Mouse (Mus musculus) cerebellum, adult 8-10 months (tissue): ENCODE measurements around the gene Rabgef1.

ENCODE experiments used
- DNase-seq: peaks from one replicate; pipeline ENCODE4 v3.0.0; 2022

The Rabgef1 gene

DNA sequence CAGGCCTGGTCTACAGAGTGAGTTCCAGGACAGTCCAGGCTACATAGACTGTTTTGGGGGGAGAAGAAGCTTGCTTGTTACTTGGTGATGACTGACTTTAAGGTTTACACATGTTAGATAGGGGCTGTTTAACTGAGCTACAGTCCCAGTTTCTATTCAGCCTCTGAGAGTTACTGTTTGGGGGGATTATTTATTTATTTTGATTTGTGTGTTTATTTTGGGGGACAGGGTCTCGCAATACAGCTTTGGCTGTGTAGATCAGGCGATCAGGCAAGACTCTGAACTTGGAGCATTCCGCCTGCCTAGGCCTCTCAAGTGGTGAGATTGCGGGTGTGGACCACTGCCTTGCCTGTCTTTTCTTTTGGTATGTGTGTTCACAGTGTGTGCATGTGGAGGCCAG, 1.4 kb downstream of the Rabgef1 start:
- no peak for DNase-seq

DNA sequence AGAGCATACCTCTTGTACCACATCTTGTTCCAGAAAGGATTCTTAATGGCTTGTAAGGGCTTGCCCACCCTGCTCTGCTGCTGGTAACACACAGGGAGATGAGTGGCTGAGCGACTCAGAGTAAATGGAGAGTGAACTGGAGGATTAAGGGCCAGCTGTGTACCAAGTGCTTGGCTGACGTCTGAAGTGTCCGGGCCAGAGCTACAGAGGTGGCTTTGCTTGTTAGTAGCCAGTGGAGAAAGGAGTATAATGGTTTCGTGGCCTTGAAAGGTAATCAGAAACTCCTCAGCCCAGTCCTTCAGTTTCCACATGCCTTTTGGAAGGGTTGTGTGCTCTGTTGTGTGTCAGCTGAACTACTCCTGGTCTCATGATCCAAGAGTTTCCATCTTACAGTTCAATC, 6.3 kb downstream of the Rabgef1 start:
- no peak for DNase-seq

DNA sequence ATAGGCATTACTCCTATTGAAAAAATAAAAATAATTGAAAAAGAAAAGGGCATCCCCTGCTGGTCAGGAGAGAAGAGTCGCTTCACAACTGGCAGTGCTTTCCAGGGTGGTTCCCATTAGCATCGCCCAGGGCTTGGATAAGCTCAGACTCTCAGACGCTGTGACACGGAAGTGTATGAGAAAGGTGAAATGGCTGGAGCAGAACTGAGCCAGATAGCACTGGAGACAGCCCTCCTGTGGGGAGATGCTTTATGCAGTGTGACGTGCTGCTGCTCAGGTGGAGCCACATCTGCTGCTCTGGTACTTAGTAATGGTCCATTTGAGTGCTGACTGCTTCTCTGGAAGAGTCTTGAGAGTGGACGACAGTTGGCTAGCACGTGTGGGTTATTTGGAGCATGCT, 8.8 kb downstream of the Rabgef1 start:
- DNase-seq = no peak

DNA sequence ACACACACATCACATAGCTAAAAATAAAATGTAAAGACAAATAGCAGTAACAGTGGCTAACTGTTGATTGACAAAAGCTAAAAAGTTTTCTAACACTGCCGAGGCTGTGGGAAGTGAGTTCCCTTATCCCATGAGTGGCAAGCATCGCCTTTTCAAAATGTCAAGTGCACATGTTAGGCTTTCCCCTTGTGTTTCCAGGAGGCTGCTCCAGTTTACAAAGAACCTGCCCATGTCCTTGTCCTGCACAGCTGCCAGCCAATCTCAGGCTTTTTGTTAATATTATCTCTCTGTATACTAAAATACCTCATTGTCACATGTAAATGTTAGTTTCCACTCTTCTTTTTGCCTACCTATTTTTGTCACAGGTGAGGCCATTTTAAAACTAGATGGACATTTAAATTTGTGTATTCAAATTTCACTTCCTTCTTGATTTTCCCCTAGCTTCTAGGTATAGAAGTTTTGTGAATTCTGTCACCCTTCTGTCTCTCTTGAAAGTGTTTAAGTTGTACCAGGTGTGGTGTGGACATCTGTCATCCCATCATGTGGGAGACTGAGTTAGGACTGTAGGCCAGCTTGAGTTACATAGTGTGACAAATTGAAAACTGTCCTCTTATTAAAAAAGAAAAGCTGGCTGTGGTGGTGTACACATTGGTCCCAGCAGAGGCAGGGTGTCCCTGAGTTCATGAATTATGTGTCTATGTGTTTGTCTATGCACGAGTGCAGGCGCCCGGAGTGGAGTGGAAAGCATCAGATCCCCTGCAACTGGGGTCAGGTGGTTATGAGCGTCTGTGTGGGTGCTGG, 10.3 kb downstream of the Rabgef1 start:
- DNase-seq = no peak

DNA sequence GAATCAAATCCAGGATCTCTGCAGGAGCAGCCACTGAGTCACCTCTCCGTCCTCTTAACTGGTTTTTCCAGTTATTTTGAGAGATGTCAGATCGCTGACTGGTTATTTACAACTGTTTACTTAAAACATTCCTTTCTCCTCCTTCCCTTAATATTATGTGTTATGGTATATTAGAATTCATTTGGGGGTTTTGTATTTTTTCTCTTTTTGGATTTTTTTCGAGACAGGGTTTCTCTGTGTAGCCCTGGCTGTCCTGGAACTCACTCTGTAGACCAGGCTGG, 10.9 kb downstream of the Rabgef1 start:
- DNase-seq = no peak

DNA sequence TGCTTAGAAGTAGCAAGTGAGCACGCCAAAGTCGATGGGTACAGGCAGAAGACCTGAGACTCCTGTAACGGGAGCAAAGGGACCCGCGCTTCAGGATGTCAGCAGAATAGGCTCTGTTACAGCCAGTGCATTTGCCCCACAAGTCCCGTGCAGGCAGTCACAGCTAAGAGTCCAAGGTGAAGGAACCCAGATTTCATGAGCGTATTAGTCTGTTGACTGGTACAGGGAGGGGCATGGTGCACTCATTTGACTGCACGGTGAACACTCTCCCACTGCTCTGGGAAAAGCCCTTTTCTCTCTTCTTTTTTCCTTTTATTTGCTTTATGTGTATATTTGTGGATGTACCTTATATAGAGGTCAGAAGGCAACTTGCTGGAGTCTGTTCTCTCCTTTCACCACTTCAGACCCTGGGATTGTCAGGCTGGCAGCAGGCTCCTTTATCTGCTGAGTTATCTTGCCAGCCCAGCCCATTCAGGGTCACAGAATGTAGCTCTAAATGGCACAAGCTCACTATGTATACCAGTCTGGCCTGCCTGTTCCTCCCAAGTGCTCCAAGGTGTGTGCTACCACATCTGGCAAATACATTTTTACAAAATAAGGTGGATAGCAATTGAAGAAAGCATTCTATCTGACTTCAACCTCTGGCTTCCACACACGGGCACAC, 12.7 kb downstream of the Rabgef1 start:
- DNase-seq = no peak

DNA sequence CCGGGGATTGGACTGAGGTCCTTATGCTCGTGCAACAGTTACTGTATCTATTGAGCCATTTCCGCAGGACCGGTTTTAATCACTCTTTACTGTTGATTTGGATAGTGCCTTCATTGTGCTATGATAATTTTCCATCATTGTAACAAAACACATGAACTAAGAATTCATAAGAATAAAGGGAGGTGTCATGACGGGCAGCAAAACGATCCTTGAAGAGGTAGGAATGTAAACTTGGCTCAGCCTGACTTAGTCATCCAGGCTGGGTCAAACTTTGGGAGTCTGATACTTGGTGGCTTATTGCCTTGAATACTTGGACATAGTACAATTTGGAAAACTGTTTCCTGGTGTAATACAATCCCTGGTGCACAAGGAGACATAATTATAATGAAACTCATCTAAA, 13.7 kb downstream of the Rabgef1 start:
- no peak for DNase-seq

DNA sequence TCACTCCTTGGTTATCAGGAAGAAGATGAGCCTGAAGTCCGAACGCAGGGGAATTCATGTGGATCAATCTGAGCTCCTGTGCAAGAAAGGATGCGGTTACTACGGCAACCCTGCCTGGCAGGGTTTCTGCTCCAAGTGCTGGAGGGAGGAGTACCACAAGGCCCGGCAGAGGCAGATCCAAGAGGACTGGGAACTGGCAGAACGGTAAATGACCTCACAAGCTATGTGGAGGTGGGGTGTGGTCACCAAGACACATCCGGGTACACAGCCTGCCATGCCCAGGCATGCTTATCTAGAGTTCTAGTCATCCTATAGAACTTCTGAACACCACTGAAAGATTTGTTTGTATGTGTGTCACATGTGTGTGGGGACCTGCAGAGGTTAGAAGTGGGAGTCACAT, 15.8 kb downstream of the Rabgef1 start:
- DNase-seq = no peak

DNA sequence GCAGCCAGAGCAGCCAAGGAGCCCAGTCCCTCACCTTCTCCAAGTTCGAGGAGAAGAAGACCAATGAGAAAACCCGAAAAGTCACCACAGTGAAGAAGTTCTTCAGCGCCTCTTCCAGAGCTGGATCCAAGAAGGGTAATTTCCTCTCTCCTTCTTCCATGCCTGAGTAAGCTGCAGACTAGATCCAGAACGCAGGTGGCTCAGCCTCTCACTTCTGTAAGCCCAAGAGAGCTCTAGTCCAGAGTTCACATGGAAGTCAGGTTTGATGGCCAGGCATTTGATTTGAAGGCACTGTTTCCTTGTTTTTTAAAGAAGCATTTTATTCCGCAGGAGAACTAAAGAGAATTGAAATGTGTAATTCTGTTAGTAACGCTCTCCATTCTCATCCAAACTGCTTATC, 19.3 kb downstream of the Rabgef1 start:
- no peak for DNase-seq

DNA sequence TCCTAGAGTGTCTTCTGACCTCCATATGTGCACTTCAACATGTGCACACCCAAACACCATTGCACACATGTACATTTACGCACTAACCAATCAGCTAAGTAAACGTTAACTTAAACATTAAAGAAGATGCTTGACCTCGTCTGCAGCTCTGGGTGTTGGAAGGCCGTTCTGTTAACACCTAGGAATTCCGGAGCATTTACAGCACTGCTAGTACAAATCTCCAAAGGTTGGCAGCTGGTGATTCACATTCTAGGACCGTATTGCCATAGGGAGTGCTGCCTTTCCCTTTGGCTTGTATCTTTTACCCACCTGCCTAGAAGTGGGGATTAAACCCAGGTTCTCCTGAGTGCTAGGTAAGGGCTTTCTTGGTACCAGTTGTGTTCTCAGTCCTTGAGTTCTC, 20.3 kb downstream of the Rabgef1 start:
- DNase-seq = no peak

DNA sequence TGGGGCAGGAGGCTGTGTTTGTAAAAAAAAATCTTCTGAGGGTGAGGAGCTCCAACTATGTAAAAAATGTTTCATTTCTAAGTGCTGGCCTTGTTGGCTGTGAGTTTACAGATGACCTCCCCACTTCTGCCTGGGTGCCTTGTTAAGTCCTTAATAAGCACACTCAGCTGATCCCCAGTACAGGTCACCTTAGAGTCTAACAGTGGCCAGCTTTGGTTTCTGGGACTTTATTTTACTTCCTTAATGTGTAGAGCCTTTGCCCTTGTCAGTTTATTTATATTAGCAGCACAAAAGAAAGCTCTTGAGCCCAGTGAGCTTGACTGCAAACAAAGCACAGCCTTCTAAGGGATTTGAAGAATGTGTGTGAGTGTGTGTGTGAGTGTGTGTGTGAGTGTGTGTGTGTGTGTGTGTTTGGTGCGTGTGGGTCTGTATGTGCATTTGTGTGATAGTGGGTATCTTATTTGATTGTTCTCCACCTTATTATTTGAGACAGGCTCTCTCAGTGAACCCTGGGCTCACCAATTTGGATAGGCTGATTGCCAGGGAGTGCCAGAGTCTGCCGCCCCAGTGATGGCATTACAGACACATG, 20.9 kb downstream of the Rabgef1 start:
- no peak for DNase-seq

DNA sequence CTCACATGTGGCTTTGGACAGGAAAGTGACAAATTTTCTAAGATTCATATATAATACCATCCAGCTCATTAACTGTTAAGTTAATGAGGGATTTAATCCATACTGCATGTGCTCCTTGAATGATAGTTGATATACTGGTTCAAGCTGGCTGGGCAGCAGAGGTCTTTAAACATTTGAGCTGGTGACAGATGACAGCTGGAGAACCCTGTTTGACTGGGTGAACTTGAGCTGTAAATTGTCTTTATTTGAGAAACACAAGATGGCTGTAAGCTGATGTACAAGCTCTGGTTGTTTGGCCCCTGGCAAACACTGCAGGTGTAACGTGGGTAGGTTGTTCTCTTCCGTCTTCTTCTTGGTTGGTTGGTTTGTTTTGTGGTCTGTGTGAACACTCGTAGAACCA, 22.2 kb downstream of the Rabgef1 start:
- DNase-seq = no peak

DNA sequence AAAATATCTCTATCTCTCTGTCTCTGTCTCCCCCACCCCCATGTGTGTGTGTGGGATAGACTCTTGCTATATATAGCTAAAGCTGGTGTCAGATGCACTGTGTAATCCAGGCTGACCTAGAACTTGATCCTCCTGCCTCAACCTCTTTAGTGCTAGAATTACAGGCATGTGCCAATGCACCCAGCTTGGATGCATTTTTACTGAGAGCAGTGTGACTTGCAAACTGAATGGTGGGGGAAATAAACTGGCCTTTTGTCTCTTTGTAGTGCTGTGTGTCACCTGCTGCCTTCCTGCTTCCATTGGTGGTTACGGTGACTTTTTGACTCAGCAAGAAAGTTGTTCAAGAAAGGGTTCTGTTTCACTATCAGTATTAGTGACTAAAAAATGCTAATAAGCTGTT, 24.7 kb downstream of the Rabgef1 start:
- no peak for DNase-seq

DNA sequence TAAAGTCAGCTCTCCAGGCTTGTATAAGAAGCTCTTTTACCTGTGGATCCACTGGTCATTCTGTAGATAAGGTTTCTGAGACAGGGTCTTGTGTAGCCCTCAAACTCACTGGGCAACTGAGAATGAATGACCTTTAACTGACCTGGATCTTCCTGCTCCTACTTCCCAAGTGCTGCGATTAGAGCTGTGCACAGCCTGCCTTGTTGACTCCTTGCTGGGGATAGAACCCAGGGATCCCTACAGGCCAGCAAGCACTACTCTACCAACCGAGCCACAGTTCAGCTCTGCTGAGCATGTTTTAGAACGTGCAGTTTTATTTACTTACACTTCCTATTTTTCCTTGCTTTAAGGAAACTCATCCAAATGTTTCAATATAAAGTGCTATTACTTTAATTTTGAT, 25.9 kb downstream of the Rabgef1 start:
- no peak for DNase-seq

DNA sequence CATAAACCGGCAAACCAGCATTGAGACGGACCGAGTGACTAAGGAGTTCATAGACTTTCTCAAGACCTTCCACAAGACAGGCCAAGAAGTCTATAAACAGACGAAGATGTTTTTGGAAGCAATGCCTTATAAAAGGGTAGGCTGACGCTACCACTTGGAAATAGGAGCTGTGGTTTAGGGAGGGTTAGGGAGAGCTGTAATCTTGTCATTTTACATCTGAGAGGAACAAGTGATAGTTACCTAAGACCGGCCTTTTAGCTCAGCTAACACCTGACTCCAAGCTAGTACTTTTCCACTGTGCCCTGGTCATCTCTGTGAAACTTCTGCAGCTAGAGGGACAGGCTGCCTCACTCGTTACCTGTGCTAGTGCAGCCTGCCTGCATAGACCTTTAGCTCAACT, 26.4 kb downstream of the Rabgef1 start:
- DNase-seq = no peak

DNA sequence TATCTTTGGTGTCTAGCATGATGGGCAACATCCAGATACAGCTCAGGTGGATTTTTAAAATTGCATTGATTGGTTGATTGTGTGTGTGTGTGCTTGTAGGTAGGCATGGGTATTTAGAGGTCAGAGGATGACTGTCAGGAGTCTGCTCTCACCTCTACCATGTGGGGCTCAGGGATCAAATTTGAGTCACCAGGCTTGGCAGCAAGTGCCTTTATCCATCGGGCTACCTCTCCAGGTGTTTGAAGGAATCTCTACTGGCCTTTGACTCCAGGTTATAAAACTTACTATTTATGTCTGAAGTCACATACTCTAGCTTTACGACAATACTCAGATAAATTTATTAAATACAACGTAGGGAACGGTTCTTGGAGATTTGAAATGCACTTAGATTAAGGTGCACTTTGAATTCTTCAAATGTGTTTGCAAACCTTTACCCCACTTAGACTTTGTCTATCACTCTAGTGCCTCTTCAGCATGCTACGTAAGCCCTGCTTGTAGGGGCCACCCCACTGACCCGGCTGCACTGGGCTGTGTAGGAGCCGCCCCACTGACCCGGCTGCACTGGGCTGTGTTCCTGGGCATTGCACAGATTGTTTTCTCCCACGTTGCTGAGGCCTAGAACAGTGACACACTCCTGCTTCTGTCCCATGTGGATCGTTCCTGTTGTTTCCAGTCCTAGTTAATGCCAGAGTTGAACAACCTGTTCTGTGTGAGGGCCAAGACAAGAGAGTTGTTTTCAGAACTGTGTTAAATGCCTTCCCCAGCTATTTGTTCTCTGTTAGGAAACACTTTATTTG, 28.8 kb downstream of the Rabgef1 start:
- no peak for DNase-seq

DNA sequence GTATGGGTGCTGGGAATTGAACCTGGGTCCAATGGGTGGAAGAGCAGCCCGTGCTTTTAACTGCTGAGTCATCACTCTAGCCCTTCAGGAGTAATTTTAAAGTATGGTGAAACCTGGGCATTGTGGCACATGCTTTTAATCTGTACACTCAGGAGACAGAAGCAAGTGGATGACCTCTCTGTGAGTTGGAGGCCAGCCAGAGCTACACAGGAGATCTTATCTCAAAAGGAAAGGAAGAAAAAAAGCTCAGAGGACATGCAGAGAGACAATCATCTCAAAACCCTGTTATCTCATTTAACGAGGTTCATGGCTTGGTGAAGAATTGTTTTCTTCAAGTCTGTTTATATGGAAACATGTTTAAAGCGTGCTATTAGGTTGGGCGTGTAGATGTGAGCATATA, 32.4 kb downstream of the Rabgef1 start:
- DNase-seq = no peak

DNA sequence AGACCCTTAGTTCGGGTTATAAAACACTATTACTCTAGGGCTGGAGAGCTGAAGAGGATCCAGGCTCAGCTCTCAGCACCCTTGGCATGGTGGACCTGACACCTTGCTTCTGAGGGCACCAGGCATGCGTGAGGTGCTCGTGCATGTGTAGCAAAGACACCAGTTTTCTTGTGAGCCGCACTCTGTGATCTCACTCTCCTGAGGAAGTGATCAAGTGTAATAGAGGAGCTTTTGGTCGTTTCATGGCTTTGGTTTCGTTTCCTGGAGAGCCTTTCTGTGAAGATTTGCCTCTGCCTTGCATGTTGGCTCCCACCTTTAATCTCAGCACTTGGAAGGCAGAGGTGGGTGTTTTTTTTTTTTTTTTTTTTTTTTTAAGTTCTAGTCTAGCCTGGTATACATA, 33.0 kb downstream of the Rabgef1 start:
- DNase-seq = no peak

DNA sequence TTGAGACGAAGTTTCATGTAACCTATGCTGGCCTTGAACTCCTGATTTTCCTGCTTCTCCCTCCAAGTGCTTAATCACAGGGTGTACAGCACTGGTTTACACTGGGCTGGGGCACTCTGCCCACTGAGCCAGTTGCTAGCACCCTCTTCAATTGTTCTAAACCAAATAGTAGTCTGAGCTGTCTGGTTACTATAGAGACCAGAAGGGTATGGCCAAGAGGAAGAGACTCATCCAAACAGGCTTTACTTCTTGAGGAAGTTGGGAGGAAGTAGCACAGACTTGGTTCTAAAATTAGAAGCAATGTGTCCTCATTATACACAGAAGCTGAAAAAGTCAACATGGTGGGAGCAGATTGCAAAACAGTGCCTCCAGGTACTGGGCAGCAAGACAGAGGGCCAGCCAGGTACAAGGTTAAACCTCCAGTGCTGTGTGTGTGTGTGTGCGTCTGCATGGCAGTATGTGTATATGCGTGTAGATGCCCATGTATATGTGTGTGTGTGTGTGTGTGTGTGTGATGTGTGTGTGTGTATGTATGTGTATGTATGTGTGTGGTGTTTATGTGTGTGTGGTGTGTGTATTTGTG, 33.9 kb downstream of the Rabgef1 start:
- no peak for DNase-seq

DNA sequence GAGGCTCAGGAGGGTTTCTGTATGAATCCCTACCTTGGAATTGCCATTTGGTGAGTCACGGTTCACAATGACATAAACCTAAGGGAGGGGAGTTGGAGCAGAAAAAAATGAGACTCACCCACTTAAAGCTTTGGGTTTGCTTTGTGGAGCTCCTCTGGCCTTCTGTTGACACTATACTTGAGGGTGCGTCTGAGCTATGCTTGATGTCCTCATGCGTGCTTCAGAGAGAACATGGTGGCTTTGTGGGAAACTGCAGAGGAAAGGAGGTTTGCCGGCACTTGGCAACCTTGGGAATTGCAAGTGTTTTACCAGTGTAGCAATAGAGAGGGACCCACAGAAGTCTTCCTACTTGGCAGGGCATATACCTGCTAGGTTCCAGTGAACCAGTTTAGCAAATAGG, 35.7 kb downstream of the Rabgef1 start:
- no peak for DNase-seq

DNA sequence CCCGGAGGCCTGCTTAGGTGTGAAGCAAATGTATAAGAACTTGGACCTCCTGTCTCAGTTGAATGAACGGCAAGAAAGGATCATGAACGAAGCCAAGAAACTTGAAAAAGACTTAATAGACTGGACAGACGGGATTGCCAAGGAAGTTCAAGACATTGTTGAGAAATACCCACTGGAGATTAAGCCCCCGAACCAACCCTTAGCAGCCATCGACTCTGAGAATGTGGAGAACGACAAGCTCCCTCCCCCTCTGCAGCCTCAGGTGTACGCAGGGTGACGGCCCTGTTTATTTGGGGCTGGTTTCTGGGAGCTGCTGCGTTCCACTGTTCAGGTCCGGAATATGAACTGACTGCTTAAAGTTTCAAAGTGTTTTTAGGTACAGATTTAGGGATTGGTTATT, 41.4 kb downstream of the Rabgef1 start:
- DNase-seq = no peak

DNA sequence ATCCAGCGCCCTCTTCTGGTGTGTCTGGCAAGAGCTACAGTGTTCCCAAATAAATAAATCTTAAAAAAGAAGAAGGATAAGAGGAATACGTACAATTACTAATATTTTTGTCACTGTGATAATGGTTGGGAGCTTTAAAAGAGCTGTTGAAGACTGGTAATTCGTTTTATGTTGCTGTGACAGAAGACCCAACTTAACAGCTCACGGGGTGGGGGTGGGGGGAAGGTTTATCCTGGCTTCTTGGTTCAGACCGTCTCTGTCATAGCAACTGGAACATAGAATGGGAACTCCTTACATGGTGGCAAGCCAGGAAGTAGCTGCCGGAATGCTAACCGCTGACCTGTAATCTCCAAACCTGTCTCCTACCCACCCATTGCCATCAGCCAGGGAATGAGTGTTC, 45.2 kb downstream of the Rabgef1 start, which contains the start of gene Tmem248:
TSS of gene Tmem248 (plus strand) at position 301 of the 400 bp plus-strand sequence.
- DNase-seq = no peak

DNA sequence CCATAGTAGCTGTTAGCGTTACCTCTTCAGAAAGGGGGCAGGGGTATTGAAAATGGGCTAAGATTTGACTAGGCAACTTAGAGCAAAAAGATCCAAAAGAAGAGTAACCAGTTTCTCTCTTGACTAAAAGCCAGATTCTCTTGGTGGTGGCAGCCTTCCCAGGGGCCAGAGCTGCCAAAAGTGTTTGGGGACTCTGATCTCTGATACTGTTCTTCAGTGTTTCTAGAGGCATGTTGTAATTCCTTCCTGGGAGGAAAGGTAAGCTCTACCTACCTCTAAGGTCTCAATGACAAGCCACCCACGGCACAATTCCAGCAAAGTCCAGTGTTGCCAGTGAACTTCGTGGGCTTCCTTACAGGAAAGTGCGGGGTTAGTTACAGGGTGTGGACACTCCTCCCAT, 45.8 kb downstream of the Rabgef1 start:
- no peak for DNase-seq
